Mouse (Mus musculus): ENCODE results near the gene Dennd1a.
A peak's percentile ranks its signal among the peaks of the same experiment; 100 is the strongest.

Gene Dennd1a

DNA sequence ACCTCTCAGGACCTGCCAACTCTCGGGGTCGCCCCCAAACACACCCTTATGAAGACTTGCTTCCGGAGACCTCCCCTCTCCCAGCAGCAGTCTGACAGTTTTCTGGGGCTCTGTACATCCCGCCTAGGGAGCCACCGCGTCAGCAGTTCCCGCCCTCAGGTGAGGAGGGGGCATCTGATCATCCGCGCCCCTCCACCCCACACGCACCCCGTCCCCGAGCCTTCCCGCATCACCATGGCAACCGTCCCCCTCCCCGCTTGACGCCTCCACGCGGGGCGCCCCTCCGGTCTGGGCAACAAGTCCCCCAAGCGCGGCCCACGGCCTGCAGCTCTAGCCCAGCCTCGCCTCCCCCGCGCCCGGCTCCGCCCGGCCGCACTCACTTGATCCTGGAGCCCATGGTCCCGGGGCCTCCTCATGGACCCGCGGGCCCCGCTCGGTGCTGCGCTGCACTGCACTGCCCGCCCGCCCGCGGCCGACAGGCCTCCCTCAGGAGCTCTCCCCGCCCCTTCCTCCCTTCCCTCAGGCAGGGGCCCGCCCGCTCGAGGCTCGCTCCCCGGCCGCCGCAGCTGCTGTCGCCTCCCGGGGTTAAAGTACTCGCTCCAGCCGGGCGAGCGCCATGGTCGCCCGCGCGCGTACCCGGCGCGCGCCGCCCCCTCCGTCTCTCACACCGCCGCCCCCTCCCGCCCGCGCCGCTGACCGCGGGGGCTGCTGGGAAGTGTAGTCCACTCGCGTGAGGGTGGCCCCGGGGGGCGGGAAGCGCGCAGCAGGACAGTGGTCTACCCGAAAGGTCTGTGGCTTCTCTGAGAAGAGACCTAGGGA, at the start of gene Dennd1a:
Dennd1a (minus strand) TSS at position 658 of the 819 bp plus-strand sequence.
- peak; percentile 87 for DNase-seq (ENCODE audit: low spot score)

DNA sequence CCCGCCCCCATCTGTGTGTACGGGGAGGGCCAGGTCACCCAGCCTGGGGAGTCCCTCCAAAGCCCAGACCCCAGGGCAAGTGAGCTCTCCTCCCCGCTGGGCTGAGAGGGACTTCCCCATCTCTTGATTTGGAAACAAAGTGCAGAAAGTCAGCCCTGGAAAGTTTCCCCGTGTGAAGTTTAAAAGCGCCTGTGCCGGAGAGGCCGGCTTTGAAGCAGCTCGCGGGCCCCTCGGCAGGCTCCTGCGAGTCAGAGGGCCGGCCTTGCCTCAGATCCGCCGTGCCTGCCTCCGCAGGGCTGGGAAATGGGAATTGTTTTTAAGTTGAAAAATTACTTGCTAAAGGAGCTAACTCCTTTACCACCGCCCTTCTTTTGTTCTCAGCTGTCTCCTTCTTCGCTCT, 49.4 kb upstream of the Dennd1a start:
- DNase-seq (ENCODE audit: low spot score) = peak; percentile 11

DNA sequence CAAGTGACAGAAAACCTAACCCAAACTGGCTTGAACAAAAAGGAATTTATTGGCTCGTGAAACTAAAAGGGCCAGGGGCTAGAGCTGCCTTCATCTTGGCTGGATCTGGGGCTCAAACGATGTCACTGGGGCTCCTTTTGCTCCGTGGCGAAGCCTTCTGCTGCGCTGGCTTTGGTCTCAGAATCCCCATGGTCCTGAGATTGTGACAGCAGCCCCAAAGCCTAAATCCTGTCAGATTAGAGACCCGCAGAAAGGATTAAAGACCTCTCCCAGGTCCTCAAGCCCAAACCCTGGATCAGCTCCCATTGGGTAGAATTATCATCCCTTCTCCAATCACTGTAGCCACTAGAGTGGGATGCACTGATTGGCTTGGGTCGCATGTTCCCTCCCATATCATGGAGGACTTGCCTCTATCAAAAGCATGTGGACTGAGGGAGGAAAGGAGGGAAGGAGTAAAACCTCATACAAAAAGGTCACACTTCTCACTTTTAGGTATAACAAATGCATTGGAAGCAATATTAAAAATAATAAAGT, 46.5 kb upstream of the Dennd1a start:
- no peak for DNase-seq (ENCODE audit: low spot score)

DNA sequence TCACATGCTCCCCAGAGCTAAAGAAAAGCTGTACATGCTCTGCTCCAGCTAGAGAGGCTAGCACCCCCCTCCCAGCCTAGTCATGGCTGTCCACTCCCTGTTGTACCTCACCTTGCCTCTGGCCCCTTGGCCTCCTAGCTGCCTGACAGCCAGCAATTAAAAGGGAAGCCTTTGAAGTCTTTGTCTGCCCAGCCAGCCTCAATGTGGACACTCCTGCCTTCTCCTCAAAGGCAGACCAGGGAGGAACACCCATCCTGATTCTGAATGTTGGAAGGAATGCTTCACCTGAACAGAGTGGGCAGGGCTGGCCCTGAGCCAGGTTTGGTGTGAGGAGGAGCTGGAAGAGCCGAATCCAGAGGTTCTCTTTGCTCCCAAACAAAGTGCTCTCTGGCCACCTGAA, 39.5 kb upstream of the Dennd1a start:
- DNase-seq (ENCODE audit: low spot score) = no peak

DNA sequence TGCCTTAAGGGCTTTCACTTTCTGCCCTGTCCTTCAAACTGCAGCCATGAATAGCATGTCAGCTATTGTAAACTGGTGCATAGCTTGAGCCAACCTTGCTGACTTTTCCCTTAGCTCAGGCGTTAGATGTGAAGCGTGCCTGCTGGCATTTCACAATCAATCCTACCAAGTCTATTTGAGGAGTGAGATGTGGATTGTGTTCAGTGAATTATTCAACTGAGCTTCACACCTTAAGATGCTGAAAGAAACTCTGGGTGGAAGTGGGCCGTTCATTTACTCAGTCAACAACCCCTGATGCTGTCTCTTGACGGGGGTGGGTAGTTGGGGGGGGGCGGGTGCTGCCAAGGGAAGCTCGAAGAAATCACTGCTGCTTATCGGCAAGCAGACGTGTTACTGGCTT, 36.2 kb upstream of the Dennd1a start:
- DNase-seq (ENCODE audit: low spot score) = no peak

DNA sequence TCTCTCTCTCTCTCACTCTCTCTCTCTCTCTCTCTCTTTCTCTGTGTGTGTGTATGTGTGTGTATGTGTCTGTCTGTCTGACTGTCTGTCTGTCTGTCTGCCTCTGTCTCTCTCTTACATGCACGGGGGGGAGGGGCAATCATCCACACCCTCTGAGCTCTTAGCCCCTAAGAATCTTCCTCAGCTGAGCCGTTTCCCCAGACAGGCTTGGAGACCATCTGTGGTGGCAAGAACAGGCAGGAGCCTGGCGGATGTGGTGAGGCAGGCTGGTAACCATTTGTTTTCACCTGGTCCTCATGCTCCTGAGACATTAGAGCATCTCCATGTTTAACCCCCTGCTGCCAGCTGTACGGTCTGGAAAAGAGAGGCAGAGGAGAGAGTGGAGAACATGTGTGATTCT, 33.7 kb upstream of the Dennd1a start:
- DNase-seq (ENCODE audit: low spot score) = peak; percentile 29

DNA sequence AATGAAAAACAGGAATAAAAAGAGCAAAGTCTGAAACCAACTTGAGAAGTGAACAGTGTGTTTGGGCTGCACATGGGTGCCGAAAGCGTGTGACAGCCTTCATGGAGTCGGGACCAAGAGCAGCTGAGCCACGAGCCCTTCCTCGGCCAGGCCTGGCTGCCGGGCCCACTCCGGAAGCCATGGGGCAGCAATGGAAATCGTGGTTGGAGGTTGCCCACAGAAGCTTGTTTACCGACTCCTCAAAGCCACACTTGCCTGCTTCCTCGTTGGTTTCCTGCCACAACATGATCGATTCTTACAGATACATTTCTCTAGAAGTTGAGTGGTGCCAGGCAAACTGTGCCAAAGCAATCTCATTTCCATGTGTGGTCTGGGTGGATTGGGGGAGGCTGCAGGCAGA, 31.9 kb upstream of the Dennd1a start:
- peak; percentile 60 for DNase-seq (ENCODE audit: low spot score)

DNA sequence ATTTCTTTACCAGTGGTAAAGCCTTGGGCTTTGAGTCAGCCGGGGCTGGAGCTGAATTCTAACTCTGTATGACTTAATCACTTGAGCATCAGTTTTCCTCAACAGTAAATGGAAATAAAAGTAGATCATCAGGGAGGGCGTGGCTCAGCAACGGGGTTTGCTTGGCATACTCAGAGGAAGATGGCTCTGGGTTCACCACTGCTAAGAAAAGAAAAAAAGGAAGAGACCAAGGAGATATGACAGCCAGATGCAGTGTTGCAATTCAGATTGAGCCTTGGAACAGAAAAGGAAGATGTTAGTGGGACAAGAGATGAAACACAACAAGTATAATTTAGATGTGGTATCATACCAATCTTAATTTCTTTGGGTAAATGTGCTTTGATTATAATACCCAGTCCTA, 26.2 kb upstream of the Dennd1a start:
- DNase-seq (ENCODE audit: low spot score) = no peak

DNA sequence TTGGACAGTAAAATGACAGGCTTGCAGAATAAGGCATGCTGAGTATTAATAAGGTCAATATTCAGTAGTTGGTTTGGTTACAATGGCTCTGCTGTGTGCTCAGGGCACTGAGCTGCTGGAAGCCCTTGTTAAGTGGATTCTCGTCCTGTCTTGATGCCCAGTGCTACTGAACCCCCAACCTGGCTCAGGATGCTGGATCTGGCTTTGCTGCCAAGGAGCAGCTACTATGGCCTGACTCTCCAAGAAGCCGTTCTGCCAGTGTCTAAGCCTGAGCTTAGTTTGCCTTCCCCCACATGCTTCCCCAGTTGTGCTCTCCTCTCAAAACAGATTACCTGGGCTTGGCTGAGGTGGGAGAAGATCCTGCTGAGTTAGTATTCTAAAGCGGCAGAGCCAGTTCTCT, 25.7 kb upstream of the Dennd1a start:
- DNase-seq (ENCODE audit: low spot score) = no peak

DNA sequence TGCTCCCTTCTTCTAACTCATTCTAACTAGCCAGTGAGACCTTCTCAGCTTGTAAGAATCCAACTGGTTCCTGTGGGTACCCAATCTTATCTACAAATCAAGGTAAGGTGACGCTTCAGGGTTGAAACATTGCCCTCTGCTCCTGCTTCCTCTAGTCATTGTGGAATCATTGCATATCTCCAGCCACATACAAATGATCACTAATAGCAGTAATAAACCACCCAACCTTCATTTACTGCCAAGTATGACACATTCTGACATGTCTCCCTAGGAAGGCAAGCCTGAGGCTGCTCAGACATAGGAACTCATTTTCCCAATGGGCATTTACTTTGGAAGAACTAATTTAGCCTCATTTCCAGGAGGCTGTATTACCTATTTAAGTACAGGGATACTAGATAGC, 18.0 kb upstream of the Dennd1a start:
- no peak for DNase-seq (ENCODE audit: low spot score)

DNA sequence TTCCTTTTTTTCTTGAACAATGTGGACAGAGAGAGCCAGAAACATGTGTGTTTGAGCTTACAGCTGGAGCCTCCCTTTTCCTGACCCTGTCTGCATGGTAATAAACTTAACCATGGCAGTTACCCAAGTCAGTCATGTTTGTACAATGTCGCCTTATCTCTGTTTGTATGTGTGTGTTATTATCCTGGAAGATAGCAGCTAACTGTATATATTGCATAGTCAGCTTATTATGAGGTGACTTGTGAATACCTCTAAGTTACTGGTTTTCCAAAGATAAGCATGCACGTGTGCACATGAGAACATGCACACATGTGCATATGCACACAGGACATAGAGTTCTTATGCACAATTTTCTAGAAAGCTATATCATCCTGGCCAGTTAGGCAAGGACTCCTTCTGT, 13.8 kb upstream of the Dennd1a start:
- DNase-seq (ENCODE audit: low spot score) = no peak

DNA sequence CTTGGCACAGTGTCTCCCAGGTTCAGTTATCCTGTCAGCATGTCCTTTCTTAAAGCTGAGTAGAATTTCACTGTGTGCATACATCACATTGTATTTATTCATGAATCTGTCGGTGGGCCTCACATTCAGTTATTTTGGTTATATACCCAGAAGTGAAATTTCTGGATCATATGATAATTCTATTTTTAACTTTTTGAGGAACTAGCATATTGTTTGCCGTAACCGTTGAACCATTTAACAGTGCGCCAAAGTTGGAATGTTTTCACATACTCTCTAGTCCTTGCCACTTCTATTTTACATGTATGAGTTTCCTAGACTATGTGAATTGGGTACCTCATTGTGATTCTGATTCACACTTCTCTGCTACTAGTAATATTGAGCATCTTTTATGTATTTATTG, 8.7 kb upstream of the Dennd1a start:
- no peak for DNase-seq (ENCODE audit: low spot score)

DNA sequence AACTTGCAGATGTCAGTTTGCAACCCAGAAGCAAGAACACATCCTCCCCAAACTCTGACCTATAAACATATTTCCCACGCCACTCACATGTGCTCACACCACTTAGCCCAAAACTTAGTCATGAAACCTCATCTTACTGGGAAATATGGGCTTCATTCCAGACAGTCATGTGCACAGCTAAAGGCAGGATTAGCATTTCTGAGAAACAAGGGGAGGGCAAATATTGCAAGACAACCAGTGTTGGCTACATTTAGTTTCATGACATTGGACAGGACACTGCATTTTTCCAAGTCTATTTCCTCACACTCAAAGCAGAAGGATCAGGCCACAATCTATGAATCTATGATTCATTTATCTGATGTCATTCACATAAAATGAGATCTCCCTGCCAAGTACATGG, 4.3 kb upstream of the Dennd1a start:
- no peak for DNase-seq (ENCODE audit: low spot score)

DNA sequence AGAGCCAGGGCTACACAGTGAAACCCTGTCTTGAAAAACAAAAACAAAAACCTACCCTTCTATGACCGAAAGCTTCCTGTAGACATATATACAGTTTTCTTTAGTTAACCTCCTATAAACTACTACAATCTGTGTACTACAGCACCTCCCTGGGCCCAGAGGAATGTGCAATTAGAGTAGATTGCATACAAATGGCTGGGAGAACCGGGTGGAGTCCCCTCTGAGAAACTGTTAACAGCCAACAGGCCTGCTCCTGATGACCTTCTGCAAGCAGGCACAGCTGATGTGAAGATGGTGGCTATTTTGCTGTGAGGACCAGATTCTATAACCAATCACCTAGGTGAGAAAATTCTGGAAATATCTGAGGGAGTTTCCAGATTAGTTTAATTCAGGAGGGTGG, 1.0 kb upstream of the Dennd1a start:
- no peak for DNase-seq (ENCODE audit: low spot score)

DNA sequence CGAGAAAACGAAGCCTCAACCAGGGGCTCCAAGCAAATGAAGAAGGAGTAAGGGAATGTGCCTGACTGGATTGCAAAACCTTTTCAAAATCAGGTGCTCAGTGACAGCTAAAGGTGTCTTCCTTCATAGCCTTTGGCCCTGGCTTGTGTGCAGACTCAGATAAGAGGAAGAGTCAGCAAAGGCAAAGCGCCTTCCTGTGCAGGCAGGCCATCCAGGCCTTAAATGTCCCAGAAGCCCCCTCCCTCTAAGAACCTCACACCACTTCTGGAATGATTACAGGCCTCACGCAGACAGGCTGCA, 807 bp downstream of the Dennd1a start:
- DNase-seq (ENCODE audit: low spot score) = no peak

DNA sequence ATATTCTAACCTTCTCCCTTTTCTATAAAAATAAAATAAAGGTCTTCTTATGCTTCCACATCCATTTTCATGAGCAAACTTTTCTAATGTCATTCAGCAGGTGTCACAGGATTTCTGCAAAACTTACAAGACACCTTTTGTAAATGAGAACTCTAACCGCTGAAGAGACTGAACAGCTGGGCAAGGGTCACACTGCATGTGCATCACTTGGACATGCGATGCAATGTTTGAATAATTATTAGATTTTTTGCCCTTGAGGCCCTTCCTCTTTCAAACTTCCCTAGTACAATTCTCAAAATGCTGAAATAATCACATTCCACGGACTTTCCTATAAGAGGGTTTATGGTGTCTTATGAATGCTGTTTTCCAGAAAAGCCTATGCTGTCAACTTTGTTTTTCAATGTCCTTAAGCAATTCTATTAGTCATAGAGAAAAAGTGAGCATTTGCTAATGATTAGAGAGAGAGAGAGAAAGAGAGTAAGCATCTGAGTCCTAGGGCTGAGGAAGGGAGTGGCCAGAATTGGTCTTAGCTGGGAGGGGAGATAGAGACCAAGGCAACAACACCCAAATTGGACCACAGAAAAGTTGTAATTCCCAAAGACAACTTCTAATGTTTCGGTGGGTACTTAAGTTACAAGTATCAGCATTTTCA, 1.3 kb downstream of the Dennd1a start:
- no peak for DNase-seq (ENCODE audit: low spot score)

DNA sequence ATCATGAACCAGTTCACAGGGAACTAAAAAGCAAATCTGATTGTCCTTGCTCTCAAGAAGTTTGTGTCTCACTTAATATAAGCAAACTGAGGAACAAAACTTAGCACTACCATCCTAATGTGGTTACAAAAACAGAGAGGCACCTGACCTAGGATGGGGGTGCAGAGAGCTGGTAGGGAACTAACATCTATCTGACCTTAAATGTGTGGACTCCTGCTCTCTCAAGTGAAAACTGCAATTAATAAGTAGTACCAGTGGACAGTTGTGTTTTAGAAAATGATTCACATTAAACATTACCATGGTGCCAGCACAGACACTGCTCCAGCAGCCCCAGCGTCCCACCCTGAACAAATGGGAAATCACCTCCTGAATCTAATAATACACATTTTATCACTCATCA, 3.2 kb downstream of the Dennd1a start:
- DNase-seq (ENCODE audit: low spot score) = no peak

DNA sequence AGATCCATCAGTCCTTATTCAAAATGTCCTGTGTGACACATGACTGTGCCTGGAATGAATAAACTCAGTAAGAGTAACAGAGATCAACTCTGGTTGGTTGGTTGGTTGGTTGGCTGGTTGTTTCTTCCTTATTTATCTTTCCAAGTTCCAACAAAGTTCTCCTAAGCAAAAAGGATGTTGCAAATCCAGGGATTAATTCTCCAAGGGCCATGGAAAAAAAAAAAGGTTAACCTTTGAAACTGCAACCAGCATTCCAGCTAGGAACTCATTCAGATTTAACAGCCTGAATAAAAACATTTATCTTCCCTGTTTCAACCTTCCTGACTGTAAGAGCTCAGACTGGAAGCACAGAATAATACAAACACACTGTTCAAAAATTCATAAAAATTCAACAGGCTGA, 6.8 kb downstream of the Dennd1a start:
- DNase-seq (ENCODE audit: low spot score) = no peak

DNA sequence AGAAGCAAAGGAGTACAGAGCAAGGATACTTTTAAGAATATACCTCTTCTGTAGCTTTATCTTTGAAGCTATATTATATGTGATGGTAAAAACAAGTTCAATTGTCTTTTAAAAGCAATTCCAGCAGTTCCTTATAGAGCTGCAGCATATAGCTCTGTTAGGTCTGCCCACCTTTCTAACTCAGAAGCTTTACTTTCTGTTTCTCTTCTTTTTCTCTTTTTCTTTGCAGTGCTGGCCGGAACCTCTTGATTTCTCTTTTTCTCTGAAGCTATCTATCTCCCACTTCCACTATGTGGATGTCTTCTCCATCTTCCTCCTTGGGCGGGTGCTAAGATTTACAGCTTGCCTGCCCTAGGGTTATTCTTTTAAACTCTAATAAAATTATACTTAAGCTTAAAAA, 12.2 kb downstream of the Dennd1a start:
- no peak for DNase-seq (ENCODE audit: low spot score)

DNA sequence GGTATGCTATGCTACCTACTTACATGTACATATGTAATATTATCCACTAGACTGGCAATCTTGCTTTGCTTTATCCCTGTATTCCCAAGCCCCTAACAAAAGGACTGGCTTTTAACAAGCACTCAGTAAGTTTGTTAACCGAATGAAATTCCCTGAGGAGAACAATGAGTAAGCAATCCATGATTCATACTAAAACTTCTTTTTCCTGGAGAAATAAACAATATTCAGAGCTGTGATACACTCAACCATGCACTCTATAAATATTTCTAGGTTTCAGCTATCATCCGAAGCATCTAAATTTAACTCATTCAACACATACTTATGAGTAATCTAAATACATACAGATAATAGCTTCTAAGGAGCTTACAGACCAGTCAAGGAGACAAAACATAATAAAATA, 23.5 kb downstream of the Dennd1a start:
- DNase-seq (ENCODE audit: low spot score) = no peak

DNA sequence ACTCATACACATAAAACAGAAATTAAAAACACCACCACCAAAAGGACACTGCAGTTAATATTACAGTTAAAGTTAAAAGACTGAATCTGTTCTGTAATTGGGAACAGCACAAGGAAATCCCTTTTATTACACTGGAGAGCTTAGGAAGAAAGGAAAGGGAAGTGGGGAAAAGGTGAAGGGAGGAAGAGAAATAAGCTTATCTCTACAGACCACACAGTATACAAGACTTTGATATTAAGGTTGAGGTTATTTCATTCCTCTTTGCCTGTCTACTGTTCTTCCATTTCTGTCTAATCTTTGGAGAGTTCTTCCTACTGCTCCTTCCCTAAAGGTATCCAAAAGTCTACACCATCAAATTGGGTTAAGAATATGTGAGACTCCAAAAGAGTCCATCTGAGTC, 28.1 kb downstream of the Dennd1a start:
- DNase-seq (ENCODE audit: low spot score) = no peak

DNA sequence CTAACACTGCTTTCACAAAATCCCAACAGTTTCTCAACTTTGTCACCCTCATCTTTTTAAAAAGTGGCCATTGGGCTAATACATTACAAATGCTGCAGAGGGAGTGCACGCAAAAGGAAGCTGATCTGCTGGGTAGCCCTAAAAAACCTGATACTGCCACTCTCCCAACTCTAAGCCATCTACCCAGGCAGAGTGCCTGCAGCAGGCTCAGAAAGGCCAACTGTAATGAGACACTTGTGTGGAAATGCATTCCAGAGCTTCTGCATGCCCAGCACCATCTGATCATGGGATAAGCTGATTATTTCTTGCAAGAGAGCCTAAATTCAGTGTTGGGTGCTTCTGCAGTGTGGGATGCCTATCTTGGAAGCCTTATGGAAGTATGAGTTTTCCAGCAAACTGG, 49.6 kb downstream of the Dennd1a start:
- DNase-seq (ENCODE audit: low spot score) = no peak

DNA sequence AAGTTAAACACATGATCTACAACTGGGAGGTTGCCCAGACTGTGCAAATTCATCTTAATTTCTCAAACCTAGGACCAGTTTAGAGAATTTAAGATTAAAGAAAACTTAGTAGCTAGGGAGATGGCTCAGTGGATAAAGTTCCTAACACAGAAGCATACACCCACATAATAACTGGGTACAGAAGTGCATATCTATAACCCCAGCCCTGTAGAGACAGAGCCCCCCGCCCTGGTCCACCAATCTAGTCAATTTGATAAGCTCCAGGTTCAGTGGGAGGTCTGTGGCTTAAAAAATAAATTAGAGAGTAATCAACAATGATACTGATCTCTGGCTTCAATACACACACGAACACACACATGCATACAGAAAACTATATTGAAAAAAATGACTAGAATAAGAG, 51.6 kb downstream of the Dennd1a start:
- DNase-seq (ENCODE audit: low spot score) = no peak

DNA sequence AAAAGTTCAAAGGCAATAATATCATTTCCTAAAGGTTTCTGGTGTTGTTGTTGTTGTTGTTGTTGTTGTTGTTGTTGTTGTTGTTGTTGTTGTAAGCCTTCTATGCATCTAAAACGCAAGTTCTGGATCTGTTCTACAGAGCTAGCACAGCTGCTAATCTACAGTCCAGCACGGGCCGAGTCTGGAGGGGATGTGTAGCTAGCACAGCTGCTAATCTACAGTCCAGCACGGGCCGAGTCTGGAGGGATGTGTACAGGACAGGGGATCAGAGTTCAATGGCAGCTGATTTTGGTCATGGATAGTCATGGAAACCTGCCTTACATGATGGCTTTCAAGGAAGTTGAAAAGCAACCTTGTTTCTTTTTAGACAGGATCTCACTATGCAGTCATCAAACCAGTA, 57.3 kb downstream of the Dennd1a start:
- no peak for DNase-seq (ENCODE audit: low spot score)

Data from T-cell, adult 2 months (primary cell).